Mouse (Mus musculus) gastrocnemius, postnatal 10 days (tissue): ENCODE measurements around the gene Nxpe5. TPM values are rescaled to one million over a fixed set of nuclear protein-coding genes. Genes with fewer than 3 reads are reported as not detected.
"Not testable (repeated sequence)": the region's sequence is repeated elsewhere in the genome, so short reads cannot be mapped to it uniquely, and the experiment has no call there.

Experiments used
- DNase-seq: peaks from one replicate; pipeline ENCODE4 v3.0.0; 2021; ENCODE audit warnings: mixed read lengths
- long read RNA-seq, 2 experiments: library from polyadenylated mRNA; stranded (forward); transcript quantifications; one replicate each; pipeline ENCODE4 v2.0.0; 2021
- total RNA-seq, 2 experiments: library from RNA; stranded (reverse); gene quantifications; 2 replicates each; pipeline ENCODE4 v1.2.3; 2021

Nxpe5 gene
- total RNA-seq = 1 to 10 TPM; 1.4 to 1.6 TPM
- long read RNA-seq, experiment 1, partial matches to known transcripts = 0 of 3 reads
- long read RNA-seq, experiment 1, other reads (novel, unspliced or antisense) = 2 of 3 reads
- long read RNA-seq, experiment 2 = 0 reads

GRCm38 (mm10) chr5:138225700-138226099 lies at the start of gene Nxpe5:
TSS of gene Nxpe5 (plus strand) at chr5:138225898.
- DNase-seq = no peak

GRCm38 (mm10) chr5:138186950-138187638 lies 38.6 kb upstream of the Nxpe5 start, which contains the start of the genes Taf6 and Cnpy4:
TSS of gene Taf6 (minus strand) at chr5:138187451.
TSS of gene Cnpy4 (plus strand) at chr5:138187485.
- peak; percentile 84 for DNase-seq

GRCm38 (mm10) chr5:138187661-138188306 lies 37.9 kb upstream of the Nxpe5 start:
- DNase-seq = peak; percentile 29

- DNase-seq = peak; percentile 75
Observed at GRCm38 (mm10) chr5:138193771-138194727, 31.6 kb upstream of the Nxpe5 start, which contains the start of gene Mblac1. TSS of gene Mblac1 (plus strand) at chr5:138194314.

GRCm38 (mm10) chr5:138194755-138195345 lies 30.8 kb upstream of the Nxpe5 start:
- DNase-seq = peak; percentile 33

- no peak for DNase-seq
Observed at GRCm38 (mm10) chr5:138195463-138195862, 30.2 kb upstream of the Nxpe5 start.

GRCm38 (mm10) chr5:138199576-138199975 lies 26.1 kb upstream of the Nxpe5 start:
- DNase-seq = no peak

- no peak for DNase-seq
Observed at GRCm38 (mm10) chr5:138202086-138202485, 23.6 kb upstream of the Nxpe5 start.

GRCm38 (mm10) chr5:138207253-138207652 lies 18.4 kb upstream of the Nxpe5 start:
- no peak for DNase-seq

GRCm38 (mm10) chr5:138207873-138208272 lies 17.8 kb upstream of the Nxpe5 start:
- DNase-seq = no peak

GRCm38 (mm10) chr5:138216632-138217031 lies 9.1 kb upstream of the Nxpe5 start:
- DNase-seq = not testable (repeated sequence)

GRCm38 (mm10) chr5:138219864-138220263 lies 5.8 kb upstream of the Nxpe5 start:
- no peak for DNase-seq

GRCm38 (mm10) chr5:138222111-138222510 lies 3.6 kb upstream of the Nxpe5 start:
- peak; percentile 91 for DNase-seq

GRCm38 (mm10) chr5:138223287-138223686 lies 2.4 kb upstream of the Nxpe5 start:
- no peak for DNase-seq

GRCm38 (mm10) chr5:138226491-138226890 lies 793 bp downstream of the Nxpe5 start:
- no peak for DNase-seq

GRCm38 (mm10) chr5:138227367-138227766 lies 1.7 kb downstream of the Nxpe5 start:
- DNase-seq = no peak

GRCm38 (mm10) chr5:138228026-138228425 lies 2.3 kb downstream of the Nxpe5 start:
- DNase-seq = peak; percentile 24

GRCm38 (mm10) chr5:138229511-138229910 lies 3.8 kb downstream of the Nxpe5 start:
- no peak for DNase-seq

- DNase-seq = no peak
Observed at GRCm38 (mm10) chr5:138233778-138234177, 8.1 kb downstream of the Nxpe5 start.

GRCm38 (mm10) chr5:138234224-138234623 lies 8.5 kb downstream of the Nxpe5 start:
- DNase-seq = no peak

- DNase-seq = no peak
Observed at GRCm38 (mm10) chr5:138241511-138241910, 15.8 kb downstream of the Nxpe5 start.

GRCm38 (mm10) chr5:138251144-138251543 lies 25.4 kb downstream of the Nxpe5 start:
- DNase-seq = no peak
